ENCODE assay signal across 8 mouse cellular contexts in genomic region chr17:6828531-6829150, GRCm38 (mm10). TPM values are rescaled to one million over a fixed set of nuclear protein-coding genes. Genes with fewer than 3 reads are reported as not detected.
DNase-seq lines count a peak whose midpoint lies in the region; ATAC-seq and TF ChIP-seq lines count a peak whose summit lies in the region.

No protein-coding gene starts in this region.

- peak overlapping the region; percentile 97 for H3K27ac ChIP-seq in kidney, postnatal 0 days
- H3K27ac ChIP-seq in embryonic facial prominence, embryonic 12.5 days: peak overlapping the region; percentile 94
- peak overlapping the region; percentile 96 for H3K27ac ChIP-seq in limb, embryonic 13.5 days
- peak overlapping the region; percentile 75 for H3K27ac ChIP-seq in neural tube, embryonic 12.5 days

- WGBS in kidney, postnatal 0 days: 56% methylated on average over 7 of the region's 7 CpGs
- 75% methylated on average over 7 of the region's 7 CpGs for WGBS in embryonic facial prominence, embryonic 12.5 days
- WGBS in limb, embryonic 13.5 days: 79% methylated on average over 7 of the region's 7 CpGs
- WGBS in neural tube, embryonic 12.5 days: 81% methylated on average over 7 of the region's 7 CpGs

- no peaks in the 10 kb centered on the region for H3K27me3 ChIP-seq in kidney, postnatal 0 days (ENCODE audit: insufficient read depth, low read length)
- no peaks in the 10 kb centered on the region for H3K27me3 ChIP-seq in embryonic facial prominence, embryonic 12.5 days
- no peaks in the 10 kb centered on the region for H3K27me3 ChIP-seq in limb, embryonic 13.5 days
- no peaks in the 10 kb centered on the region for H3K27me3 ChIP-seq in neural tube, embryonic 12.5 days (replicated peaks)

- H3K4me3 ChIP-seq in kidney, postnatal 0 days (replicated peaks; ENCODE audit: low read depth, low read length): peak overlapping the region; percentile 48
- H3K4me3 ChIP-seq in embryonic facial prominence, embryonic 12.5 days: peak overlapping the region; percentile 55
- H3K4me3 ChIP-seq in limb, embryonic 13.5 days: peak overlapping the region; percentile 60
- H3K4me3 ChIP-seq in neural tube, embryonic 12.5 days: peak overlapping the region; percentile 52

- no peaks in the 10 kb centered on the region; the same call in 1 of the 2 replicates for H3K4me1 ChIP-seq in kidney, postnatal 0 days (replicated peaks; ENCODE audit: insufficient read depth, low read length)
- H3K4me1 ChIP-seq in embryonic facial prominence, embryonic 12.5 days: peaks cover 8% of the 10 kb centered on the region; the same call in 1 of the 2 replicates
- peaks cover 5% of the 10 kb centered on the region for H3K4me1 ChIP-seq in limb, embryonic 13.5 days
- no peaks in the 10 kb centered on the region for H3K4me1 ChIP-seq in neural tube, embryonic 12.5 days

- H3K4me2 ChIP-seq in kidney, postnatal 0 days (ENCODE audit: low read length): peak overlapping the region; percentile 59
- peak overlapping the region; percentile 72 for H3K4me2 ChIP-seq in embryonic facial prominence, embryonic 12.5 days (replicated peaks)
- H3K4me2 ChIP-seq in limb, embryonic 13.5 days (replicated peaks): peak overlapping the region; percentile 78
- H3K4me2 ChIP-seq in neural tube, embryonic 12.5 days (replicated peaks): peak overlapping the region; percentile 64

- peak; percentile 38; the same call in 1 of the 2 replicates for TF ChIP-seq CTCF in kidney, postnatal 0 days (IDR thresholded peaks at IDR 0.05; ENCODE audit: low read depth)

- H3K36me3 ChIP-seq in kidney, postnatal 0 days (ENCODE audit: insufficient read depth, low read length): no peaks in the 10 kb centered on the region
- H3K36me3 ChIP-seq in embryonic facial prominence, embryonic 12.5 days: no peaks in the 10 kb centered on the region
- no peaks in the 10 kb centered on the region for H3K36me3 ChIP-seq in limb, embryonic 13.5 days
- H3K36me3 ChIP-seq in neural tube, embryonic 12.5 days: no peaks in the 10 kb centered on the region

- H3K9ac ChIP-seq in kidney, postnatal 0 days (ENCODE audit: low read depth, low read length): peak overlapping the region; percentile 74; the same call in 1 of the 2 replicates
- H3K9ac ChIP-seq in embryonic facial prominence, embryonic 12.5 days: peak overlapping the region; percentile 57
- peak overlapping the region; percentile 75 for H3K9ac ChIP-seq in limb, embryonic 13.5 days
- peak overlapping the region; percentile 60 for H3K9ac ChIP-seq in neural tube, embryonic 12.5 days

- DNase-seq in kidney, postnatal 0 days (ENCODE audit: low spot score): no peak
- no peak for DNase-seq in kidney, adult 11 months
- DNase-seq in ovary, postnatal 10 days (ENCODE audit: low spot score): no peak
- no peak for DNase-seq in adrenal gland, adult 8-10 months
- no peak for DNase-seq in cerebellum, postnatal 36 days

- no peaks in the 10 kb centered on the region for H3K9me3 ChIP-seq in kidney, postnatal 0 days (replicated peaks; ENCODE audit: low read length)
- H3K9me3 ChIP-seq in embryonic facial prominence, embryonic 12.5 days: no peaks in the 10 kb centered on the region
- no peaks in the 10 kb centered on the region for H3K9me3 ChIP-seq in limb, embryonic 13.5 days
- no peaks in the 10 kb centered on the region for H3K9me3 ChIP-seq in neural tube, embryonic 12.5 days

- no peak for ATAC-seq in kidney, postnatal 0 days (replicated peaks; ENCODE audit: low FRiP score, low read depth)
- ATAC-seq in embryonic facial prominence, embryonic 12.5 days (ENCODE audit: insufficient number of reproducible peaks, insufficient read depth, low FRiP score, low TSS enrichment): no peak
- no peak for ATAC-seq in limb, embryonic 13.5 days (ENCODE audit: low FRiP score, low read depth)
- no peak for ATAC-seq in neural tube, embryonic 12.5 days (ENCODE audit: low FRiP score, low read depth)

RNA-seq across cellular contexts. Expression of gene Ezr, which starts 46.1 kb away (rescaled TPM):
- 281 and 313 TPM in 2 replicates for polyA plus RNA-seq in kidney, postnatal 0 days (2015; fragmentation: Nextera tagmentation; extraction: Ambion mirVana)
- 48.6 and 52.2 TPM in 2 replicates for polyA plus RNA-seq in embryonic facial prominence, embryonic 12.5 days (2016; fragmentation: Nextera tagmentation; extraction: Ambion mirVana)
- 47.5 and 51.9 TPM in 2 replicates for polyA plus RNA-seq in limb, embryonic 13.5 days (2015; fragmentation: Nextera tagmentation; extraction: Ambion mirVana)
- polyA plus RNA-seq in neural tube, embryonic 12.5 days (2016; fragmentation: Nextera tagmentation; extraction: Ambion mirVana): 67.1 and 87.8 TPM in 2 replicates
- 10 to 100 TPM; 18.8 to 34.8 (median 23.9) TPM for total RNA-seq in adrenal gland, adult 8-10 months (2022)
